Mouse (Mus musculus) stomach, postnatal 0 days (tissue): ENCODE measurements around the gene Ctc1.

Experiments used
- CTCF ChIP-seq: IDR thresholded peaks from 2 replicates; pipeline ENCODE4 v1.5.1; 2016; ENCODE audit warnings: antibody characterized with exemption, low read depth, mild to moderate bottlenecking, moderate library complexity
- EP300 ChIP-seq: optimal IDR thresholded peaks from 2 replicates; pipeline ENCODE3; 2016; ENCODE audit warnings: antibody characterized with exemption

- peak; percentile 44 for TF ChIP-seq CTCF
- peak; percentile 74 for TF ChIP-seq EP300
Measured at GRCm38 (mm10) chr11:69073065-69073888, 57.6 kb downstream of the Ctc1 start.
